Mouse (Mus musculus): Measurements from ENCODE around the gene Tspan5.

GRCm38 (mm10) chr3:138815127-138815837 lies 73.3 kb downstream of the Tspan5 start:
- TF ChIP-seq GATA1 (IDR thresholded peaks at IDR 0.05; ENCODE audit: low read length) (no peak), TAL1 (IDR thresholded peaks at IDR 0.05; ENCODE audit: low read length) (no peak)
